Mouse (Mus musculus) MEL (cell line): ENCODE data around the gene Gfra1. TPM values are rescaled to one million over a fixed set of nuclear protein-coding genes. Genes with fewer than 3 reads are reported as not detected.

ENCODE experiments used
- DNase-seq: peaks from one replicate; pipeline ENCODE4 v3.0.0; 2011; ENCODE audit warnings: low read depth, low spot score
- H3K27ac ChIP-seq: 2 replicates; pipeline ENCODE4 v1.5.1; 2012; ENCODE audit warnings: low read depth, mild to moderate bottlenecking, control low read depth, low read length, moderate library complexity; ENCODE audit not compliant: control insufficient read depth
- H3K27me3 ChIP-seq, 2 experiments: fragments of 150-350 bp in 1 of 2; sonication (generic) in 1 of 2; 2 replicates each; pipeline ENCODE4 v1.6.1; 2012; ENCODE audit warnings: low read length in 2 of 2, mild to moderate bottlenecking in 2 of 2, improper control_type of control experiment in 1 of 2, moderate library complexity in 1 of 2; ENCODE audit not compliant: insufficient read depth in 2 of 2, control insufficient read depth in 1 of 2
- H3K36me3 ChIP-seq, 2 experiments: 2 replicates each; pipeline ENCODE4 v1.6.1; 2012 to 2014; ENCODE audit warnings: low read length in 2 of 2, improper control_type of control experiment in 1 of 2, inconsistent platforms in 1 of 2, mild to moderate bottlenecking in 1 of 2; ENCODE audit not compliant: insufficient read depth in 2 of 2, control insufficient read depth in 1 of 2
- H3K4me1 ChIP-seq, 2 experiments: fragments of 150-350 bp in 1 of 2; sonication (generic) in 1 of 2; 2 replicates each; pipeline ENCODE4 v1.6.1; 2012; ENCODE audit warnings: low read length in 2 of 2, improper control_type of control experiment in 1 of 2, mild to moderate bottlenecking in 1 of 2; ENCODE audit not compliant: insufficient read depth in 2 of 2, control insufficient read depth in 1 of 2
- H3K4me3 ChIP-seq, 2 experiments: fragments of 150-350 bp in 1 of 2; sonication (generic) in 1 of 2; 2 replicates each; pipeline ENCODE4 v1.5.1; 2012; ENCODE audit warnings: low read depth in 2 of 2, low read length in 2 of 2, mild to moderate bottlenecking in 2 of 2, moderate library complexity in 2 of 2, control low read depth in 1 of 2, improper control_type of control experiment in 1 of 2; ENCODE audit not compliant: control insufficient read depth in 1 of 2, insufficient read depth in 1 of 2
- H3K79me2 ChIP-seq: 2 replicates; pipeline ENCODE4 v1.6.1; 2012; ENCODE audit warnings: mild to moderate bottlenecking, low read length, moderate library complexity; ENCODE audit not compliant: control insufficient read depth, poor library complexity, insufficient read depth
- H3K9ac ChIP-seq: 2 replicates; pipeline ENCODE4 v1.6.1; 2012; ENCODE audit warnings: low read depth, mild to moderate bottlenecking, control low read depth, low read length, moderate library complexity; ENCODE audit not compliant: control insufficient read depth, poor library complexity, severe bottlenecking
- H3K9me3 ChIP-seq: fragments of 150-350 bp; sonication (generic); replicated peaks from 2 replicates; pipeline ENCODE4 v1.6.1; 2012; ENCODE audit warnings: mild to moderate bottlenecking, low read length, improper control_type of control experiment, moderate library complexity; ENCODE audit not compliant: insufficient read depth
- BHLHE40 ChIP-seq: IDR thresholded peaks from 2 replicates; pipeline ENCODE4 v1.6.1; 2012; ENCODE audit warnings: low read depth, mild to moderate bottlenecking, inconsistent platforms, low read length, improper control_type of control experiment, borderline replicate concordance
- CHD1 ChIP-seq: IDR thresholded peaks from 2 replicates; pipeline ENCODE4 v1.6.1; 2012; ENCODE audit warnings: low read depth, mild to moderate bottlenecking, inconsistent platforms, low read length, improper control_type of control experiment
- CTCF ChIP-seq, 3 experiments: IDR thresholded peaks in 2 of 3; conservative IDR thresholded peaks in 1 of 3; 2 replicates each; pipeline ENCODE4 v1.5.1; 2011 to 2012; ENCODE audit warnings: low read length in 3 of 3, low read depth in 2 of 3, mild to moderate bottlenecking in 2 of 3, improper control_type of control experiment in 1 of 3, inconsistent platforms in 1 of 3, mixed read lengths in 1 of 3, moderate library complexity in 1 of 3; ENCODE audit not compliant: control insufficient read depth in 1 of 3, insufficient read depth in 1 of 3, poor library complexity in 1 of 3, severe bottlenecking in 1 of 3
- E2F4 ChIP-seq: IDR thresholded peaks from 2 replicates; pipeline ENCODE4 v1.6.1; 2011; ENCODE audit warnings: low read depth, low read length, improper control_type of control experiment, borderline replicate concordance
- ELF1 ChIP-seq: IDR thresholded peaks from 2 replicates; pipeline ENCODE4 v1.6.1; 2014; ENCODE audit warnings: low read depth, mild to moderate bottlenecking, inconsistent platforms, low read length, improper control_type of control experiment, moderate library complexity
- EP300 ChIP-seq, 2 experiments: IDR thresholded peaks; 2 replicates each; pipeline ENCODE4 v1.6.1; 2011; ENCODE audit warnings: improper control_type of control experiment in 2 of 2, low read length in 2 of 2, low read depth in 1 of 2, mild to moderate bottlenecking in 1 of 2
- ETS1 ChIP-seq: IDR thresholded peaks from 2 replicates; pipeline ENCODE4 v1.6.1; 2012; ENCODE audit warnings: low read depth, mild to moderate bottlenecking, inconsistent platforms, low read length, improper control_type of control experiment, moderate library complexity
- GABPA ChIP-seq: IDR thresholded peaks from 2 replicates; pipeline ENCODE4 v1.6.1; 2012; ENCODE audit warnings: low read depth, mild to moderate bottlenecking, inconsistent platforms, low read length, improper control_type of control experiment, moderate library complexity
- GATA1 ChIP-seq: IDR thresholded peaks from 2 replicates; pipeline ENCODE4 v1.6.1; 2011; ENCODE audit warnings: low read depth, low read length, improper control_type of control experiment
- HCFC1 ChIP-seq: IDR thresholded peaks from 2 replicates; pipeline ENCODE4 v1.6.1; 2012; ENCODE audit warnings: low read depth, mild to moderate bottlenecking, inconsistent platforms, low read length, improper control_type of control experiment, moderate library complexity
- JUND ChIP-seq: IDR thresholded peaks from 2 replicates; pipeline ENCODE4 v1.6.1; 2011; ENCODE audit warnings: low read depth, mild to moderate bottlenecking, improper control_type of control experiment, low read length
- MAFK ChIP-seq: IDR thresholded peaks from 2 replicates; pipeline ENCODE4 v1.6.1; 2011; ENCODE audit warnings: low read depth, mild to moderate bottlenecking, low read length, improper control_type of control experiment, borderline replicate concordance
- MAX ChIP-seq: IDR thresholded peaks from 2 replicates; pipeline ENCODE4 v1.6.1; 2011; ENCODE audit warnings: low read length, improper control_type of control experiment
- MAZ ChIP-seq: IDR thresholded peaks from 2 replicates; pipeline ENCODE4 v1.6.1; 2012; ENCODE audit warnings: low read depth, mild to moderate bottlenecking, inconsistent platforms, low read length, improper control_type of control experiment
- MEF2A ChIP-seq: IDR thresholded peaks from 2 replicates; pipeline ENCODE4 v1.6.1; 2014; ENCODE audit warnings: low read depth, mild to moderate bottlenecking, inconsistent platforms, low read length, improper control_type of control experiment; ENCODE audit not compliant: poor library complexity, insufficient replicate concordance, severe bottlenecking; ENCODE audit errors: extremely low read depth
- MXI1 ChIP-seq: IDR thresholded peaks from 2 replicates; pipeline ENCODE4 v1.6.1; 2011; ENCODE audit warnings: mild to moderate bottlenecking, low read depth, low read length, improper control_type of control experiment
- NELFE ChIP-seq: IDR thresholded peaks from 2 replicates; pipeline ENCODE4 v1.6.1; 2011; ENCODE audit warnings: low read depth, low read length, improper control_type of control experiment
- NRF1 ChIP-seq: IDR thresholded peaks from 2 replicates; pipeline ENCODE4 v1.6.1; 2014; ENCODE audit warnings: low read depth, mild to moderate bottlenecking, inconsistent platforms, low read length, improper control_type of control experiment, moderate library complexity; ENCODE audit not compliant: poor library complexity, insufficient read depth, severe bottlenecking
- POLR2AphosphoS2 ChIP-seq: IDR thresholded peaks from 2 replicates; pipeline ENCODE4 v1.6.1; 2011; ENCODE audit warnings: low read length, improper control_type of control experiment
- POLR2AphosphoS5 ChIP-seq: IDR thresholded peaks from 2 replicates; pipeline ENCODE4 v1.6.1; 2012; ENCODE audit warnings: low read depth, borderline replicate concordance, mild to moderate bottlenecking, inconsistent platforms, low read length, moderate library complexity, mixed read lengths
- RCOR1 ChIP-seq: IDR thresholded peaks from 2 replicates; pipeline ENCODE4 v1.6.1; 2012; ENCODE audit warnings: low read depth, mild to moderate bottlenecking, inconsistent platforms, low read length, improper control_type of control experiment
- SIN3A ChIP-seq: IDR thresholded peaks from 2 replicates; pipeline ENCODE4 v1.6.1; 2012; ENCODE audit warnings: low read length, improper control_type of control experiment, inconsistent platforms
- SMC3 ChIP-seq: IDR thresholded peaks from 2 replicates; pipeline ENCODE4 v1.6.1; 2011; ENCODE audit warnings: low read depth, low read length, improper control_type of control experiment
- TAL1 ChIP-seq: IDR thresholded peaks from 2 replicates; pipeline ENCODE4 v1.6.1; 2012; ENCODE audit warnings: mild to moderate bottlenecking, inconsistent platforms, low read length, moderate library complexity, mixed read lengths
- TCF12 ChIP-seq: IDR thresholded peaks from 2 replicates; pipeline ENCODE4 v1.6.1; 2014; ENCODE audit warnings: low read depth, mild to moderate bottlenecking, inconsistent platforms, low read length, improper control_type of control experiment, moderate library complexity
- USF1 ChIP-seq: IDR thresholded peaks from 2 replicates; pipeline ENCODE4 v1.6.1; 2014; ENCODE audit warnings: low read depth, mild to moderate bottlenecking, inconsistent platforms, low read length, improper control_type of control experiment, moderate library complexity
- USF2 ChIP-seq, 2 experiments: IDR thresholded peaks; 2 replicates each; pipeline ENCODE4 v1.6.1; 2011 to 2012; ENCODE audit warnings: improper control_type of control experiment in 2 of 2, low read length in 2 of 2, borderline replicate concordance in 1 of 2, inconsistent platforms in 1 of 2, low read depth in 1 of 2, mild to moderate bottlenecking in 1 of 2; ENCODE audit not compliant: insufficient read depth in 1 of 2
- ZC3H11A ChIP-seq: IDR thresholded peaks from 2 replicates; pipeline ENCODE4 v1.6.1; 2012; ENCODE audit warnings: low read depth, mild to moderate bottlenecking, inconsistent platforms, low read length, improper control_type of control experiment
- ZKSCAN1 ChIP-seq: IDR thresholded peaks from 2 replicates; pipeline ENCODE4 v1.6.1; 2012; ENCODE audit warnings: low read depth, mild to moderate bottlenecking, inconsistent platforms, low read length, improper control_type of control experiment, moderate library complexity
- ZMIZ1 ChIP-seq: IDR thresholded peaks from 2 replicates; pipeline ENCODE4 v1.6.1; 2012; ENCODE audit warnings: low read depth, mild to moderate bottlenecking, inconsistent platforms, low read length, improper control_type of control experiment, moderate library complexity
- ZNF384 ChIP-seq: IDR thresholded peaks from 2 replicates; pipeline ENCODE4 v1.6.1; 2012; ENCODE audit warnings: low read depth, mild to moderate bottlenecking, inconsistent platforms, low read length, improper control_type of control experiment
- polyA plus RNA-seq, 2 experiments: library from polyadenylated mRNA; stranded (reverse) in 1 of 2; unstranded in 1 of 2; fragments of >175 nt in 1 of 2; fragments of >200 nt in 1 of 2; gene quantifications; 2 replicates each; pipeline versions ENCODE4 v1.2.1 to v1.2.4; 2012; ENCODE audit warnings: low replicate concordance in 2 of 2, low read depth in 1 of 2; ENCODE audit not compliant: insufficient read length in 2 of 2, insufficient read depth in 1 of 2, missing spikeins in 1 of 2
- total RNA-seq: library from RNA; depleted of rRNA; stranded (reverse); fragments of 300-350 nt; gene quantifications from 2 replicates; pipeline ENCODE4 v1.2.3, GENCODE M21; 2012

The Gfra1 gene
- total and polyA plus RNA-seq, 3 experiments = not detected

DNA sequence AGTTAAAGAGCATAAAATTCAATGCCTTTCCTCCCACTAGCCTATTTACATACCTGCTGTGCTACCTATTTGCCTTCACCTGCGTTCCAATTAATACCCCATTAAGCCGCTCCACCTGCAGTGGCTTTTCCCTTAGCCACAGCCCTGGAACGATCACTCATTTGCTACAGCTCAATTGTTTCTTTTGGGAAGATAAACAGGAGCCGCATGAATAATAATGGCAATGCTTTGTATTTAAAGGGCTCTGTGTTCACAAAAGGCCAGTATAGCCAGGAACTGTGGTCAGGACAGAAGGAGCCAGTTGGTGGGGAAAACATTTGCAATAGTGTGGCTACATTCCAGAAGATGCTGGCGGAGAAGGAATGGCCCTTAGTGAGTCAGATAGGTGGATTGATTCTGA is 141.1 kb downstream of the Gfra1 start:
- Histone ChIP-seq H3K4me1 (no peaks in the 10 kb centered on the region), H3K36me3 (no peaks in the 10 kb centered on the region), H3K27ac (no peak overlapping the region), H3K4me3 (no peak overlapping the region), H3K79me2 (no peaks in the 10 kb centered on the region), H3K9me3 (no peaks in the 10 kb centered on the region), H3K9ac (no peak overlapping the region), H3K27me3 (no peaks in the 10 kb centered on the region)
- DNase-seq = no peak
- no peak for TF ChIP-seq MXI1
- no peak for TF ChIP-seq ETS1
- TF ChIP-seq NELFE = no peak
- TF ChIP-seq MAZ = no peak
- no peak for TF ChIP-seq BHLHE40
- TF ChIP-seq ELF1 = no peak
- no peak for TF ChIP-seq POLR2AphosphoS2
- TF ChIP-seq ZNF384 = no peak
- TF ChIP-seq USF1 = no peak
- TF ChIP-seq MAFK = no peak
- TF ChIP-seq E2F4 = no peak
- TF ChIP-seq RCOR1 = no peak
- TF ChIP-seq HCFC1 = no peak
- no peak for TF ChIP-seq ZKSCAN1
- no peak for TF ChIP-seq GATA1
- TF ChIP-seq POLR2AphosphoS5 = no peak
- TF ChIP-seq JUND = no peak

DNA sequence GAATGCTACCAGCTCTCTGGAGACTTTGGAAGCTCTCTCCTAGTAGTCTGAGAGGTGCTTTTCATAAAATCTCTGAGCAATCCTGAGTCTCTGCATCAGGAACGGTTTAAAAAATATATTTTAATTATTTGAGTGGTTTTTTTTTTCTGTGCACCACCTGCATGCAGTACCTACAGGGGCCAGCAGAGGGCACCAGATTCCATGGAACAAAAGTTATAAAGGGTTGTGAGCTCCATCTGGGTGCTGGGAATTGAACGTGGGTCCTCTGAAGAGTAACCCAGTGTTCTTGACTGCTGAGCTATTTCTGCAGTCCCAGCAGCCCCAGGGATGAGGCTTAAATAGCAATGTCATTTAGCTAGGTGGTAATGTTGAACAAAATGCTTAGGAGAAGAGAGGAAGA is 141.9 kb downstream of the Gfra1 start:
- Histone ChIP-seq H3K27me3 (no peaks in the 10 kb centered on the region), H3K4me3 (no peak overlapping the region), H3K4me1 (no peaks in the 10 kb centered on the region), H3K36me3 (no peaks in the 10 kb centered on the region), H3K9me3 (no peaks in the 10 kb centered on the region), H3K27ac (no peak overlapping the region), H3K79me2 (no peaks in the 10 kb centered on the region), H3K9ac (no peak overlapping the region)
- DNase-seq = peak; percentile 29
- no peak for TF ChIP-seq MXI1
- no peak for TF ChIP-seq GABPA
- no peak for TF ChIP-seq RCOR1
- no peak for TF ChIP-seq POLR2AphosphoS5
- no peak for TF ChIP-seq ZKSCAN1
- no peak for TF ChIP-seq MAX
- no peak for TF ChIP-seq NRF1
- no peak for TF ChIP-seq EP300 (IDR thresholded peaks at IDR 0.05; ENCODE audit: low read depth in 1 of 2, low read length in 2 of 2)
- TF ChIP-seq GATA1 = no peak
- no peak for TF ChIP-seq USF2 (IDR thresholded peaks at IDR 0.05; ENCODE audit: borderline replicate concordance in 1 of 2, insufficient read depth in 1 of 2, low read depth in 1 of 2, low read length in 2 of 2)
- TF ChIP-seq ELF1 = no peak
- no peak for TF ChIP-seq TAL1
- TF ChIP-seq CHD1 = no peak
- no peak for TF ChIP-seq JUND
- TF ChIP-seq MAZ = no peak
- peak; percentile 60 for TF ChIP-seq SMC3
- TF ChIP-seq HCFC1 = no peak
- TF ChIP-seq MEF2A = no peak
- TF ChIP-seq POLR2AphosphoS2 = no peak
- TF ChIP-seq ZC3H11A = peak; percentile 22; the same call in 1 of the 2 replicates
- TF ChIP-seq TCF12 = no peak
- no peak for TF ChIP-seq E2F4
- no peak for TF ChIP-seq ZMIZ1
- TF ChIP-seq ZNF384 = peak; percentile 76
- TF ChIP-seq SIN3A = no peak
- peak; percentile 61 to 71 (median 69) for TF ChIP-seq CTCF (IDR thresholded peaks at IDR 0.05 in 2 of 3, conservative IDR thresholded peaks at IDR 0.05 in 1 of 3; ENCODE audit: control insufficient read depth in 1 of 3, insufficient read depth in 1 of 3, low read depth in 2 of 3, low read length in 3 of 3, poor library complexity in 1 of 3, severe bottlenecking in 1 of 3)
